Mouse (Mus musculus) kidney, embryonic 14.5 days (tissue): ENCODE results near the gene Spata16. TPM values are rescaled to one million over a fixed set of nuclear protein-coding genes. Genes with fewer than 3 reads are reported as not detected.

Experiments
- ATAC-seq: fragments of 200-750 bp; cut with Nextera tagmentation; 2 replicates; pipeline ENCODE4 v1.8.0; 2017; ENCODE audit warnings: moderate number of reproducible peaks, mild to moderate bottlenecking, moderate TSS enrichment, moderate library complexity; ENCODE audit not compliant: low FRiP score, low TSS enrichment
- H3K27ac ChIP-seq: fragments of 300-500 bp; sonication (generic); 2 replicates; pipeline ENCODE4 v1.5.1; 2014; ENCODE audit warnings: low read depth, mild to moderate bottlenecking, low read length, moderate library complexity, mixed read lengths
- H3K27me3 ChIP-seq: fragments of 300-500 bp; sonication (generic); 2 replicates; pipeline ENCODE4 v1.6.1; 2014; ENCODE audit warnings: mild to moderate bottlenecking, low read length; ENCODE audit not compliant: control insufficient read depth, insufficient read depth
- H3K36me3 ChIP-seq: fragments of 300-500 bp; sonication (generic); 2 replicates; pipeline ENCODE4 v1.6.1; 2014; ENCODE audit warnings: low read length, mixed read lengths; ENCODE audit not compliant: control insufficient read depth, insufficient read depth
- H3K4me1 ChIP-seq: fragments of 300-500 bp; sonication (generic); 2 replicates; pipeline ENCODE4 v1.6.1; 2014; ENCODE audit warnings: low read length, mixed read lengths; ENCODE audit not compliant: control insufficient read depth, insufficient read depth
- H3K4me2 ChIP-seq: fragments of 300-500 bp; sonication (generic); replicated peaks from 2 replicates; pipeline ENCODE4 v1.6.1; 2014; ENCODE audit warnings: low read depth, mild to moderate bottlenecking, low read length
- H3K4me3 ChIP-seq: fragments of 300-500 bp; sonication (generic); 2 replicates; pipeline ENCODE4 v1.5.1; 2014; ENCODE audit warnings: mild to moderate bottlenecking, low read length
- H3K9ac ChIP-seq: fragments of 300-500 bp; sonication (generic); 2 replicates; pipeline ENCODE4 v1.6.1; 2014; ENCODE audit warnings: low read depth, mild to moderate bottlenecking, low read length, moderate library complexity
- H3K9me3 ChIP-seq: fragments of 300-500 bp; sonication (generic); 2 replicates; pipeline ENCODE4 v1.6.1; 2016; ENCODE audit warnings: low read length; ENCODE audit not compliant: control insufficient read depth
- WGBS: fragments of 180-500 bp; shearing (Covaris S2); extraction: QIAGEN DNeasy Blood & Tissue Kit; methylation state at CpG from one replicate; pipeline ENCODE4 v1.1.7; 2014; 5-methylcytosine and 5-hydroxymethylcytosine counted together
- polyA plus RNA-seq: library from polyadenylated mRNA; unstranded; fragments of >200 nt; fragmentation: Nextera tagmentation; extraction: Ambion mirVana; gene quantifications from 2 replicates; pipeline ENCODE4 v1.2.1, GENCODE M21; 2014

Spata16 gene
- polyA plus RNA-seq, 1 experiment from 2014 or later = not detected

DNA sequence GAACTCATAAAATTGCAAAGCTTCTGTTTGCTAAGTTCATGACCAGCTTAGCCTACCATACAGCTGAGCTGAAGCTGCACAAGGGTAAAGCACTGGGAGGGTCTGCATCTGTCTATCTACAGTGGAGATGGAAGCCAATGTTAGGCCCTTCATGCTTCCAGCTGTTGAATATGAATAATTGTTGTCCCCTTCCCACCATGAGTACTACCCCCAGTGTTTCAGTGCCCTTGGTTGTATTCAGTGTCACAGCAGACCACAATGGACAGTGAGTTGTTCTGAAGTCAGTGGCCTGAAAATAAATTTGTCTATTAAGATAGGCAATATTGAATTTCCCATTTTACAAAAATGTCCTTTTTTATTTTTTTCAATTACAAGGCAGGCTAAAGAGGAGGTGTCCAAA, 212.8 kb downstream of the Spata16 start:
- no peak for ATAC-seq
- Histone ChIP-seq H3K27ac (no peak overlapping the region), H3K4me3 (no peak overlapping the region), H3K36me3 (no peaks in the 10 kb centered on the region), H3K4me1 (no peaks in the 10 kb centered on the region), H3K9me3 (no peaks in the 10 kb centered on the region), H3K4me2 (no peak overlapping the region), H3K9ac (no peak overlapping the region), H3K27me3 (no peaks in the 10 kb centered on the region)

DNA sequence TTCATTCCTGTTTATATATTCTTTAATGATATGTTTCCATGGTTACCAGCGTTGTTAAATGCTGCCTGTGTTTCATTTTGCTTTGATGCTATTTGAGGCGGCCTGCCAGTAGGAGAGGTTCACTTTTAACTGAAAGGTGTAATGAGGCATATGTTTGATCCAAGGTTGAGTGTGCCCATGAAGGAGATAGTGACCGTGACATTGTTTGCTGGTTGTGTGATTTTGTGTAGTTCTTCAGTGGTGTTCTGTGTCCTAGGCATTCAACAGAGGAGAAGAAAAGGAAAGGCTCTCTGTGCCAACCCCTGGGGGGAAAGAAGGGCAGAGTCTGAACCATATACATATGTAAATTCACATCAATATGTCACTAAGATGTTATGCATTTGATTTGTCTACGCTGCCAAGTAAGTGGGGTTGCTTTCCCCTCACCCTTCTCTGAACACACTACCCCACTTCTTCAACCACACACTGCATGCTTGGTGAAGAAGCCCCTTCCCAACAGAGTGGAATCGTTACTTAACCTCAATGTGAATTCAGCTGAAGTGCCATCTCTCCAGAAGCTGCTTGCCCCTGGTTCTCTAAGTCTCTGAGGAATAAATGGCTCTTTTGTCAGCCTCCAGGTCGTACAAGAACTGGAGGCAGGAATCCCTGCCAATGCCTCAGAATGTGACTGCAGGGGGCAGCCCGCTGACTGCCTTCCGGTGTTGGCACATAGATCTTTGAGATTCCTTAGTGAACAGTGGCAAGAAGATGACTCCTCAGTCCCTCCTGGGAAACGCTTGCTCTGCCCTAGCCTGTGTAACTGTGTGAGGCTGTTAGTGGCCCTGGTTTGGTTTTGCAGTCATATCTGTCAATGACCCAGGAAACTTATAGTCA, 213.5 kb downstream of the Spata16 start:
- 65% methylated on average over 9 of the region's 9 CpGs for WGBS
- no peaks in the 10 kb centered on the region for H3K9me3 ChIP-seq

DNA sequence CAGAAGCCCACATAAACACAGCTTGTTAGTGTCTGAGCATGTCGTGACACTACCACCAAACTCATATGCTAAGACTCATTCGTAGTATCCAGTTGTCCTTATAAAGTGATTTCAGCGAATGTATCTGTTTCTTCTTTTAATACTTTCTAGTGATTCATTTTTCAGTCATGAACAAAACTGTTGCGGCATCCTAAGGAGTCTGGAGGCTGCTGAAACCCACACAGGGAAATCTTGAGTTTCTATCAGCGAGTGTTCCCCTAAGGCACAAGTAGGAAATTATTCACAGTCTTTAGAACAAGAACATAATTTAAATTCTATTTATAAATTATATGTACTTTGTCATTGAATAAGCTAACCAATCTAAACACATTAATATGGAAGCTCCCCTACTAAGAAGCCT, 216.1 kb downstream of the Spata16 start:
- 85% methylated on average over 5 of the region's 5 CpGs for WGBS
- ATAC-seq = no peak

More for the DNA sequence above, 213.5 kb downstream of the Spata16 start:
- Histone ChIP-seq H3K27me3 (no peaks in the 10 kb centered on the region), H3K36me3 (no peaks in the 10 kb centered on the region), H3K27ac (no peak overlapping the region), H3K4me1 (no peaks in the 10 kb centered on the region), H3K4me3 (no peak overlapping the region), H3K9ac (no peak overlapping the region), H3K4me2 (no peak overlapping the region)
- no peak for ATAC-seq

DNA sequence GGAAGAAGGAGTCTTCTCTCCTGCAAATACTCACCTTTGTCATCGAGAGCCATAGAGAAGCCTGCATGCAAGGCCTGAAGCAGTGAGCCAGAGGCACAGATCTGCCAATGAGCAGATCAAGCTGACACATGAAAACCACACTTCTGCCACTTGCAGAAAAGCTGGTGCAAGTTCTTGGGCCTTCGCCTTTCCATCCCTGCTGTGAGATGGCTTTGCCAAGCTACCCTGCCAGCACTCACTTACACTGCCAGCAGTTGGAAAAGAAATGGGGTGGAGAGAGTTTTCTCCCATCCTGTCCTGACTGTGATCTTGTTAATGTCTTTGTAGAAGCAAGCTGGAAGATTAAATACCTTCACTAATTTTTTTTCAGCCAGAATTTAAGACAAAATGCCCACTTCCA, 237.3 kb downstream of the Spata16 start:
- H3K27me3 ChIP-seq = no peaks in the 10 kb centered on the region
- 84% methylated on average over 2 of the region's 2 CpGs for WGBS
- no peak overlapping the region for H3K9ac ChIP-seq
- no peaks in the 10 kb centered on the region for H3K4me1 ChIP-seq
- no peak overlapping the region for H3K4me3 ChIP-seq
- no peaks in the 10 kb centered on the region for H3K9me3 ChIP-seq
- ATAC-seq = no peak
- H3K4me2 ChIP-seq = no peak overlapping the region
- H3K27ac ChIP-seq = no peak overlapping the region
- H3K36me3 ChIP-seq = no peaks in the 10 kb centered on the region

More for the DNA sequence above, 216.1 kb downstream of the Spata16 start:
- no peak overlapping the region for H3K4me2 ChIP-seq
- H3K36me3 ChIP-seq = no peaks in the 10 kb centered on the region
- no peaks in the 10 kb centered on the region for H3K9me3 ChIP-seq
- no peaks in the 10 kb centered on the region for H3K27me3 ChIP-seq
- no peak overlapping the region for H3K27ac ChIP-seq
- H3K4me3 ChIP-seq = no peak overlapping the region
- no peak overlapping the region for H3K9ac ChIP-seq
- H3K4me1 ChIP-seq = no peaks in the 10 kb centered on the region

DNA sequence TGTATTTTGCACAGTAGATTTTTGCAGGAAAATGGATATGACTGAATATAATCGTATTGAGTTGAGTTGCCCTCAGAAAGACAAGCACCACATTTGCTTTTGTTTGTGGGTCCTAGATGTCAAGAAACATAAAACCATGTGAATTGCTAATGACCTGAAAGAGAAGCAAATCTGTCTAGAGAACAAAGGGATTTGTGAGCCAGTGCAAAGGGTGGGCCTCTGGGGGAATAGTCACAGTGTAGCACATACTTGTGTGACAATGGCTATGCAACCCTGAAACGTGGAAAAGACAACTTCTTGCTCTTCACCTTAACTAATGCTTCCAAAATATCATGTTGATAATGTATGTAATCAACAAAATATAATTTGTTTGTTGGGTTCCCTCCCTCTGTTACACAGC, 239.9 kb downstream of the Spata16 start:
- Histone ChIP-seq H3K27me3 (no peaks in the 10 kb centered on the region), H3K4me3 (no peak overlapping the region), H3K4me1 (no peaks in the 10 kb centered on the region), H3K9ac (no peak overlapping the region), H3K9me3 (no peaks in the 10 kb centered on the region), H3K27ac (no peak overlapping the region), H3K36me3 (no peaks in the 10 kb centered on the region), H3K4me2 (no peak overlapping the region)
- no peak for ATAC-seq
- 74% methylated on average over 2 of the region's 2 CpGs for WGBS

DNA sequence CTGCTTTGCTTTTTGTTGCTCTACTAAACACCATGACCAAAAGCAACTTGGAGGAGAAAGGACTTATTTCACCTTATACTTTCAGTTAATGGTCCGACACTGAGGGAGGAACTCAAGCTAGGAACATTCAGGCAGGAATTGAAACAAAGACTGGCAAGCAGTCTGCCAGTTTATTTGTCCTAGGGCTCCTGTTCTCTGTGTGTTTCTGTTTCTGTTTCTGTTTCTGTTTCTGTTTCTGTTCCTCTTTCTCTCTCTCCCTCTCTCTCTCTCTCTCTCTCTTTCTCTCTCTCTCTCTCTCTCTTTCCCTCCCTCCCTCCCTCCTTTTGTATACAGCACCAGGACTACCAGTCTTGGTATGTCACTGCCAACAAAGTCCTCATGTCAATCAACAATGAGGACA, 279.2 kb downstream of the Spata16 start:
- no peaks in the 10 kb centered on the region for H3K9me3 ChIP-seq
- H3K27me3 ChIP-seq = no peaks in the 10 kb centered on the region
- no peak overlapping the region for H3K4me2 ChIP-seq
- ATAC-seq = no peak
- no peaks in the 10 kb centered on the region for H3K4me1 ChIP-seq
- H3K4me3 ChIP-seq = no peak overlapping the region
- no peaks in the 10 kb centered on the region for H3K36me3 ChIP-seq
- 88% methylated on average over 1 of the region's 1 CpGs for WGBS
- H3K27ac ChIP-seq = no peak overlapping the region
- no peak overlapping the region for H3K9ac ChIP-seq

DNA sequence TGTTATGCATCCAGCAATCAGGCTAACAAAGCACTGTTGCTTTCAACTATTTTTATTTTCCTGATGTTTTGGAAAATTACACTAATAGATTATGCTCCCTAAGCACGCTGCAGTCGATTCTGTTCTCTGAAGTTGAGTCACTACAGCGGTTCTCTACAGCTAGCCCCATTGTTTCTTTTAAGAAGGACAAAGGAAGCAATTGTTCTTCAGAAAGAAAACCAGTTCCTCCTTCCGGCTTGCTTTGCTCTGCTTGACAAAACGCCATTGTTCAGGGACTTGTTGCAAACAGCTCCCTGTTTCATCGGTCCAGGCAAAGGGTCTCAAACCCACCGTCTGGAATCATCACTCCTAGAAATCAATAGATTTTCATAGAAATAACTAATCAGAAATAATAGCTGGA, 283.6 kb downstream of the Spata16 start:
- WGBS = 65% methylated on average over 7 of the region's 7 CpGs
- Histone ChIP-seq H3K36me3 (no peaks in the 10 kb centered on the region), H3K9ac (no peak overlapping the region), H3K27me3 (no peaks in the 10 kb centered on the region), H3K27ac (no peak overlapping the region), H3K9me3 (peaks cover 3% of the 10 kb centered on the region; the same call in 1 of the 2 replicates), H3K4me1 (no peaks in the 10 kb centered on the region), H3K4me2 (no peak overlapping the region), H3K4me3 (no peak overlapping the region)
- ATAC-seq = no peak

DNA sequence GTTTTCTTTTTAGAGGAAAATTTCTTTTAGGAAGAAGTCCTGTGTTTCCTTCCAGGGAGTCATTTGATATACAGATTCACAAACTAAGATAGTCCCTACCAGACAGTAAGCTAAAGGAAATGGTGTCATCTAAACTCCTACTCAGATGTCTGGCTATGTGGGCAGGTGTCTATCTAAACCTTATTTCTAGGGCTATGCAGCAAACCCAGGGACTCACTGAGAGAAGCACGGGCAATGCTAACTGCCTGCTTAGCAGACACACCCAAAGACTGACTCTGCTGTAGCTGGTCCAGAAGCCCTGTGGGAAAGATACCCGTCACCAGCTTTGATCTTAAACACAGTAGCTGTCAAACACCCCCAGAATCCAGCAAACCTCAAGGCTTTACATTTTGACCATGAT, 284.2 kb downstream of the Spata16 start:
- Histone ChIP-seq H3K27me3 (no peaks in the 10 kb centered on the region), H3K4me3 (no peak overlapping the region), H3K4me1 (no peaks in the 10 kb centered on the region), H3K9me3 (peaks cover 3% of the 10 kb centered on the region; the same call in 1 of the 2 replicates), H3K36me3 (no peaks in the 10 kb centered on the region), H3K4me2 (no peak overlapping the region), H3K27ac (no peak overlapping the region), H3K9ac (no peak overlapping the region)
- ATAC-seq = no peak
- WGBS = 95% methylated on average over 2 of the region's 2 CpGs

DNA sequence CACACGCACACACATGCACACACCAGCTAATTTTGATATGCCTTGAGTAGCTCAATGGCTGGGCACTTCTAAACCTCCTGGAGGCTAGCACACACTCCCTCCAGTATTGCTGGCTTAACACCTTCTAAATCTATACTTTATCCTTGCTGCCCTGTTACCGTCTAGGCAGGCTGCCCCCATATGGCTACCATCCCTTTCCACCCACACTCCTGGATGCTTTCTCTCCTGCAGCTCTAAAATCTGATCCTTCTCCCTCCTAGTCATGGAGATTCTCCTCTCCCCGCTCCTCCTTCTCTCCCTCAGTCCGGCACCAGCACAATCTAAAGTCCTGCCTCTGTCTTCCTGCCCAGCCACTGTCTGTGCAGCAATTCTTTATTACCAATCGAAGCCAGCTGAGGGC, 286.0 kb downstream of the Spata16 start:
- WGBS = 82% methylated on average over 5 of the region's 5 CpGs
- H3K36me3 ChIP-seq = no peaks in the 10 kb centered on the region
- no peak overlapping the region for H3K4me3 ChIP-seq
- no peaks in the 10 kb centered on the region for H3K4me1 ChIP-seq
- no peak for ATAC-seq
- no peak overlapping the region for H3K4me2 ChIP-seq
- H3K27ac ChIP-seq = no peak overlapping the region
- H3K9me3 ChIP-seq = peaks cover 3% of the 10 kb centered on the region; the same call in 1 of the 2 replicates
- no peak overlapping the region for H3K9ac ChIP-seq
- no peaks in the 10 kb centered on the region for H3K27me3 ChIP-seq
